Mouse (Mus musculus) liver, postnatal 0 days (tissue): ENCODE measurements at regions not wholly inside any gene's neighbourhood (a gene's known extent, or its start where the extent isn't known, plus 50 kb on each side); places are given as distances from the start of the nearest gene placed in this dataset.

Source experiments
- ATAC-seq: fragments of 200-750 bp; cut with Nextera tagmentation; 2 replicates; pipeline ENCODE4 v1.8.0; 2017; ENCODE audit warnings: mild to moderate bottlenecking, moderate library complexity
- DNase-seq: peaks from one replicate; pipeline ENCODE4 v3.0.0-alpha.2; 2016
- H3K27ac ChIP-seq: fragments of 300-500 bp; sonication (generic); 2 replicates; pipeline ENCODE4 v1.5.1; 2014; ENCODE audit warnings: antibody characterized with exemption, moderate library complexity, mild to moderate bottlenecking, low read depth
- H3K27me3 ChIP-seq: fragments of 300-500 bp; sonication (generic); 2 replicates; pipeline ENCODE4 v1.6.1; 2014; ENCODE audit warnings: low read length, control low read depth, mixed read lengths; ENCODE audit not compliant: insufficient read depth
- H3K36me3 ChIP-seq: fragments of 300-500 bp; sonication (generic); replicated peaks from 2 replicates; pipeline ENCODE4 v1.6.1; 2014; ENCODE audit warnings: mild to moderate bottlenecking, control low read depth, low read length, moderate library complexity, mixed read lengths; ENCODE audit not compliant: insufficient read depth
- H3K4me1 ChIP-seq: fragments of 300-500 bp; sonication (generic); 2 replicates; pipeline ENCODE4 v1.6.1; 2014; ENCODE audit warnings: antibody characterized with exemption, mild to moderate bottlenecking, control low read depth; ENCODE audit not compliant: insufficient read depth
- H3K4me2 ChIP-seq: fragments of 300-500 bp; sonication (generic); 2 replicates; pipeline ENCODE4 v1.6.1; 2014; ENCODE audit warnings: low read depth, mild to moderate bottlenecking, low read length, moderate library complexity, mixed read lengths
- H3K4me3 ChIP-seq: fragments of 300-500 bp; sonication (generic); 2 replicates; pipeline ENCODE4 v1.5.1; 2014; ENCODE audit warnings: low read depth, low read length
- H3K9ac ChIP-seq: fragments of 300-500 bp; sonication (generic); replicated peaks from 2 replicates; pipeline ENCODE4 v1.6.1; 2014; ENCODE audit warnings: mild to moderate bottlenecking, moderate library complexity
- H3K9me3 ChIP-seq: fragments of 300-500 bp; sonication (generic); 2 replicates; pipeline ENCODE4 v1.6.1; 2016; ENCODE audit warnings: mild to moderate bottlenecking, control low read depth, low read length, mixed read lengths
- CTCF ChIP-seq: sonication (generic); IDR thresholded peaks from 2 replicates; pipeline ENCODE4 v1.5.1; 2016; ENCODE audit warnings: antibody characterized with exemption, low read depth
- EP300 ChIP-seq: IDR thresholded peaks from 2 replicates; pipeline ENCODE4 v1.6.1; 2016; ENCODE audit warnings: antibody characterized with exemption, low read depth, mild to moderate bottlenecking
- WGBS: fragments of 180-500 bp; shearing (Covaris S2); extraction: QIAGEN DNeasy Blood & Tissue Kit; methylation state at CpG from one replicate; pipeline ENCODE4 v1.1.7; 2014; ENCODE audit not compliant: insufficient replicate concordance; 5-methylcytosine and 5-hydroxymethylcytosine counted together

- DNase-seq: no peak
- no peak for ATAC-seq
- Histone ChIP-seq H3K27me3 (no peaks in the 10 kb centered on the region), H3K9me3 (no peaks in the 10 kb centered on the region), H3K4me1 (peaks cover 30% of the 10 kb centered on the region), H3K4me3 (no peak overlapping the region), H3K36me3 (no peaks in the 10 kb centered on the region), H3K4me2 (no peak overlapping the region), H3K27ac (no peak overlapping the region), H3K9ac (no peak overlapping the region)
- WGBS: 34% methylated on average over 9 of the region's 9 CpGs
- no peak for TF ChIP-seq EP300
- TF ChIP-seq CTCF: no peak
Measured at GRCm38 (mm10) chr2:167840344-167840743, 91.5 kb upstream of the Ptpn1 start.

GRCm38 (mm10) chr2:167839324-167839981 is 92.4 kb upstream of the Ptpn1 start:
- WGBS: 38% methylated on average over 13 of the region's 13 CpGs
- Histone ChIP-seq H3K27ac (no peak overlapping the region), H3K27me3 (no peaks in the 10 kb centered on the region), H3K4me2 (no peak overlapping the region), H3K9me3 (no peaks in the 10 kb centered on the region), H3K9ac (no peak overlapping the region), H3K4me3 (no peak overlapping the region), H3K36me3 (no peaks in the 10 kb centered on the region), H3K4me1 (peaks cover 31% of the 10 kb centered on the region)
- ATAC-seq (no peak), DNase-seq (no peak)
- TF ChIP-seq CTCF: no peak
- TF ChIP-seq EP300: no peak

- WGBS: 47% methylated on average over 4 of the region's 4 CpGs
- Histone ChIP-seq H3K4me2 (no peak overlapping the region), H3K9me3 (no peaks in the 10 kb centered on the region), H3K9ac (no peak overlapping the region), H3K27me3 (no peaks in the 10 kb centered on the region), H3K36me3 (no peaks in the 10 kb centered on the region), H3K4me1 (peaks cover 36% of the 10 kb centered on the region), H3K27ac (no peak overlapping the region), H3K4me3 (no peak overlapping the region)
- no peak for TF ChIP-seq CTCF
- TF ChIP-seq EP300: no peak
- DNase-seq: no peak
- ATAC-seq: no peak
Measured at GRCm38 (mm10) chr2:167837596-167837995, 94.3 kb upstream of the Ptpn1 start.

GRCm38 (mm10) chr2:167836611-167837010 is 95.2 kb upstream of the Ptpn1 start:
- Histone ChIP-seq H3K9me3 (no peaks in the 10 kb centered on the region), H3K9ac (no peak overlapping the region), H3K27me3 (no peaks in the 10 kb centered on the region), H3K36me3 (no peaks in the 10 kb centered on the region), H3K4me3 (no peak overlapping the region), H3K4me2 (no peak overlapping the region), H3K27ac (no peak overlapping the region), H3K4me1 (peaks cover 27% of the 10 kb centered on the region)
- 41% methylated on average over 7 of the region's 7 CpGs for WGBS
- ATAC-seq (no peak), DNase-seq (no peak)
- TF ChIP-seq CTCF: no peak
- no peak for TF ChIP-seq EP300

- H3K36me3 ChIP-seq: no peaks in the 10 kb centered on the region
- H3K4me2 ChIP-seq: no peak overlapping the region
- no peaks in the 10 kb centered on the region for H3K9me3 ChIP-seq
- no peaks in the 10 kb centered on the region for H3K27me3 ChIP-seq
- ATAC-seq (no peak), DNase-seq (no peak)
- peaks cover 23% of the 10 kb centered on the region for H3K4me1 ChIP-seq
- H3K27ac ChIP-seq: peak overlapping the region; percentile 37
- 79% methylated on average over 8 of the region's 8 CpGs for WGBS
- no peak overlapping the region for H3K4me3 ChIP-seq
- no peak overlapping the region for H3K9ac ChIP-seq
- no peak for TF ChIP-seq CTCF
- TF ChIP-seq EP300: 0 out of 2 replicates have a peak, but pooled peaks have one; percentile 9
Measured at GRCm38 (mm10) chr2:167834605-167835004, 97.3 kb upstream of the Ptpn1 start.

- Histone ChIP-seq H3K4me2 (peak overlapping the region; percentile 38; the same call in 1 of the 2 replicates), H3K9ac (peak overlapping the region; percentile 30; the same call in 1 of the 2 replicates), H3K4me3 (0 out of 2 replicates have a peak overlapping the region, but pooled peaks have one; percentile 1), H3K27ac (peak overlapping the region; percentile 57), H3K9me3 (no peaks in the 10 kb centered on the region), H3K36me3 (no peaks in the 10 kb centered on the region), H3K4me1 (peaks cover 21% of the 10 kb centered on the region), H3K27me3 (no peaks in the 10 kb centered on the region)
- DNase-seq (peak; percentile 71), ATAC-seq (peak; percentile 35; the same call in 1 of the 2 replicates)
- TF ChIP-seq EP300 (peak; percentile 84), CTCF (peak; percentile 26)
- WGBS: 23% methylated on average over 20 of the region's 20 CpGs
Measured at GRCm38 (mm10) chr2:167833290-167833953, 98.4 kb upstream of the Ptpn1 start.
